ENCODE assay signal across 21 mouse cellular contexts in genomic region chr3:47018565-47018964, GRCm38 (mm10).
DNase-seq lines count a peak whose midpoint lies in the region; ATAC-seq and TF ChIP-seq lines count a peak whose summit lies in the region.
"Had no signal": no experiment of that assay in that cellular context is flagged by ENCODE, and none has a peak within 500 bp of the region (broad histone marks: within the 10 kb centered on the region; RNA-seq: fewer than 3 reads in every experiment).

No protein-coding gene starts in this region.

- no peak overlapping the region for H3K9ac ChIP-seq in midbrain, embryonic 11.5 days (ENCODE audit: low read length)
- H3K9ac ChIP-seq in midbrain, embryonic 14.5 days (replicated peaks; ENCODE audit: low read length), result no peak overlapping the region
- H3K9ac ChIP-seq in MEL (ENCODE audit: control insufficient read depth, low read depth, low read length, poor library complexity, severe bottlenecking), result no peak overlapping the region
- H3K9ac ChIP-seq: embryonic facial prominence, embryonic 12.5 days; forebrain, embryonic 13.5 days; forebrain, embryonic 15.5 days; forebrain, postnatal 0 days had no signal

- H3K79me2 ChIP-seq in MEL (ENCODE audit: control insufficient read depth, insufficient read depth, low read length, poor library complexity), result no peaks in the 10 kb centered on the region

- no peaks in the 10 kb centered on the region for H3K36me3 ChIP-seq in midbrain, embryonic 11.5 days (ENCODE audit: control insufficient read depth, insufficient read depth, low read length)
- H3K36me3 ChIP-seq in midbrain, embryonic 14.5 days (ENCODE audit: control insufficient read depth, insufficient read depth, low read length), result no peaks in the 10 kb centered on the region
- H3K36me3 ChIP-seq in MEL (ENCODE audit: control insufficient read depth in 1 of 2, insufficient read depth in 2 of 2, low read length in 2 of 2), result no peaks in the 10 kb centered on the region
- H3K36me3 ChIP-seq: embryonic facial prominence, embryonic 10.5 days; embryonic facial prominence, embryonic 12.5 days; forebrain, embryonic 15.5 days; G1E had no signal

- no peak for TF ChIP-seq POLR2A in MEL (IDR thresholded peaks at IDR 0.05; ENCODE audit: control insufficient read depth in 1 of 2, insufficient read depth in 1 of 2, low read depth in 1 of 2, low read length in 2 of 2, poor library complexity in 1 of 2)

- ATAC-seq in midbrain, embryonic 11.5 days (ENCODE audit: low FRiP score), result no peak
- no peak for ATAC-seq in midbrain, embryonic 14.5 days (ENCODE audit: low FRiP score, low TSS enrichment)
- ATAC-seq in inflammation-experienced regulatory T-cells, adult 6 months, result no peak
- ATAC-seq: CD4-positive, CD25-positive, alpha-beta regulatory T cell, adult 4 months; forebrain, embryonic 15.5 days; forebrain, postnatal 0 days had no signal

- H3K4me1 ChIP-seq in midbrain, embryonic 11.5 days (ENCODE audit: control insufficient read depth, insufficient read depth, low read length), result no peaks in the 10 kb centered on the region
- H3K4me1 ChIP-seq in midbrain, embryonic 14.5 days (ENCODE audit: control insufficient read depth, insufficient read depth, low read length), result no peaks in the 10 kb centered on the region
- H3K4me1 ChIP-seq in MEL (ENCODE audit: control insufficient read depth in 1 of 2, insufficient read depth in 2 of 2, low read length in 2 of 2), result no peaks in the 10 kb centered on the region
- H3K4me1 ChIP-seq: embryonic facial prominence, embryonic 10.5 days; embryonic facial prominence, embryonic 12.5 days; forebrain, embryonic 13.5 days; forebrain, embryonic 15.5 days had no signal

- H3K9me3 ChIP-seq in midbrain, embryonic 11.5 days (ENCODE audit: control insufficient read depth, low read length), result no peaks in the 10 kb centered on the region
- no peaks in the 10 kb centered on the region for H3K9me3 ChIP-seq in midbrain, embryonic 14.5 days (ENCODE audit: control insufficient read depth, low read length)
- H3K9me3 ChIP-seq in MEL (replicated peaks; ENCODE audit: insufficient read depth, low read length), result no peaks in the 10 kb centered on the region
- H3K9me3 ChIP-seq: forebrain, embryonic 15.5 days had no signal

- whole genome bisulfite sequencing in midbrain, embryonic 11.5 days, result 93% methylated on average over 7 of the region's 7 CpGs
- 94% methylated on average over 7 of the region's 7 CpGs for WGBS in midbrain, embryonic 14.5 days

- TF ChIP-seq RAD21 in MEL (IDR thresholded peaks at IDR 0.05; ENCODE audit: low read depth, low read length), result no peak

- TF ChIP-seq CTCF in MEL (IDR thresholded peaks at IDR 0.05 in 2 of 3, conservative IDR thresholded peaks at IDR 0.05 in 1 of 3; ENCODE audit: control insufficient read depth in 1 of 3, insufficient read depth in 1 of 3, low read depth in 2 of 3, low read length in 3 of 3, poor library complexity in 1 of 3, severe bottlenecking in 1 of 3), result no peak

- H3K27me3 ChIP-seq in midbrain, embryonic 11.5 days (ENCODE audit: control insufficient read depth, insufficient read depth, low read length), result no peaks in the 10 kb centered on the region
- H3K27me3 ChIP-seq in midbrain, embryonic 14.5 days (ENCODE audit: control insufficient read depth, insufficient read depth, low read length), result no peaks in the 10 kb centered on the region
- no peaks in the 10 kb centered on the region for H3K27me3 ChIP-seq in MEL (ENCODE audit: control insufficient read depth in 1 of 2, insufficient read depth in 2 of 2, low read length in 2 of 2)
- H3K27me3 ChIP-seq: CH12.LX; embryonic facial prominence, embryonic 12.5 days; forebrain, embryonic 13.5 days; forebrain, embryonic 15.5 days had no signal

- peak; percentile 81 for DNase-seq in midbrain, embryonic 11.5 days (ENCODE audit: low spot score, missing footprints)
- DNase-seq in midbrain, embryonic 14.5 days, result no peak
- DNase-seq in MEL (ENCODE audit: low read depth, low spot score) (peak; percentile 11), NIH3T3 (ENCODE audit: low read depth) (peak; percentile 5)
- DNase-seq: adrenal gland, adult 2 months; adrenal gland, postnatal 10 days; adrenal gland, postnatal 25 days; B cell, adult 2 months; cerebellum, adult 11 months; cerebellum, adult 18-20 months; cerebellum, adult 9-10 months; cerebellum, postnatal 25 days had no signal

- H3K4me3 ChIP-seq in midbrain, embryonic 11.5 days (ENCODE audit: low read depth, low read length), result no peak overlapping the region
- H3K4me3 ChIP-seq in midbrain, embryonic 14.5 days (replicated peaks; ENCODE audit: low read depth, low read length), result no peak overlapping the region
- no peak overlapping the region for H3K4me3 ChIP-seq in MEL (ENCODE audit: control insufficient read depth in 1 of 2, insufficient read depth in 1 of 2, low read depth in 2 of 2, low read length in 2 of 2)
- H3K4me3 ChIP-seq: embryonic facial prominence, embryonic 10.5 days; embryonic facial prominence, embryonic 12.5 days; forebrain, embryonic 13.5 days; forebrain, embryonic 15.5 days had no signal

- no peak overlapping the region for H3K27ac ChIP-seq in midbrain, embryonic 11.5 days (ENCODE audit: low read depth, low read length)
- no peak overlapping the region for H3K27ac ChIP-seq in midbrain, embryonic 14.5 days (replicated peaks; ENCODE audit: low read depth, low read length)
- no peak overlapping the region for H3K27ac ChIP-seq in MEL (ENCODE audit: control insufficient read depth, low read depth, low read length)
- H3K27ac ChIP-seq: embryonic facial prominence, embryonic 10.5 days; embryonic facial prominence, embryonic 12.5 days; forebrain, embryonic 13.5 days; forebrain, embryonic 15.5 days had no signal

- no peak overlapping the region for H3K4me2 ChIP-seq in midbrain, embryonic 11.5 days
- no peak overlapping the region for H3K4me2 ChIP-seq in midbrain, embryonic 14.5 days (ENCODE audit: low read length)
- H3K4me2 ChIP-seq: embryonic facial prominence, embryonic 12.5 days; forebrain, embryonic 13.5 days; forebrain, embryonic 15.5 days had no signal

- TF ChIP-seq EP300 in MEL (IDR thresholded peaks at IDR 0.05; ENCODE audit: low read depth in 1 of 2, low read length in 2 of 2), result no peak

TF ChIP-seq in MEL, 35 proteins besides CTCF, POLR2A, EP300 and RAD21:
- TF ChIP-seq TCF12 (IDR thresholded peaks at IDR 0.05; ENCODE audit: low read depth, low read length) (no peak), JUND (IDR thresholded peaks at IDR 0.05; ENCODE audit: low read depth, low read length) (no peak), KAT2A (conservative IDR thresholded peaks at IDR 0.05; ENCODE audit: low read depth, low read length) (no peak), ETS1 (IDR thresholded peaks at IDR 0.05; ENCODE audit: low read depth, low read length) (no peak), GABPA (IDR thresholded peaks at IDR 0.05; ENCODE audit: low read depth, low read length) (no peak), UBTF (IDR thresholded peaks at IDR 0.05; ENCODE audit: borderline replicate concordance, insufficient read depth, low read depth, low read length) (no peak), POLR2AphosphoS5 (IDR thresholded peaks at IDR 0.05; ENCODE audit: borderline replicate concordance, low read depth, low read length) (no peak), MYC (IDR thresholded peaks at IDR 0.05; ENCODE audit: low read depth, low read length) (no peak), ZMIZ1 (IDR thresholded peaks at IDR 0.05; ENCODE audit: low read depth, low read length) (no peak), RCOR1 (IDR thresholded peaks at IDR 0.05; ENCODE audit: low read depth, low read length) (no peak), NRF1 (IDR thresholded peaks at IDR 0.05; ENCODE audit: insufficient read depth, low read depth, low read length, poor library complexity, severe bottlenecking) (no peak), ELF1 (IDR thresholded peaks at IDR 0.05; ENCODE audit: low read depth, low read length) (no peak), SMC3 (IDR thresholded peaks at IDR 0.05; ENCODE audit: low read depth, low read length) (no peak)
